Mouse (Mus musculus) liver (tissue): ENCODE measurements at regions not wholly inside any gene's neighbourhood (a gene's known extent, or its start where the extent isn't known, plus 50 kb on each side); places are given as distances from the start of the nearest gene placed in this dataset.

Source experiments
- DNase-seq: peaks from one replicate; pipeline ENCODE4 v3.0.0-alpha.2; 2020; ENCODE audit warnings: mixed read lengths

DNA sequence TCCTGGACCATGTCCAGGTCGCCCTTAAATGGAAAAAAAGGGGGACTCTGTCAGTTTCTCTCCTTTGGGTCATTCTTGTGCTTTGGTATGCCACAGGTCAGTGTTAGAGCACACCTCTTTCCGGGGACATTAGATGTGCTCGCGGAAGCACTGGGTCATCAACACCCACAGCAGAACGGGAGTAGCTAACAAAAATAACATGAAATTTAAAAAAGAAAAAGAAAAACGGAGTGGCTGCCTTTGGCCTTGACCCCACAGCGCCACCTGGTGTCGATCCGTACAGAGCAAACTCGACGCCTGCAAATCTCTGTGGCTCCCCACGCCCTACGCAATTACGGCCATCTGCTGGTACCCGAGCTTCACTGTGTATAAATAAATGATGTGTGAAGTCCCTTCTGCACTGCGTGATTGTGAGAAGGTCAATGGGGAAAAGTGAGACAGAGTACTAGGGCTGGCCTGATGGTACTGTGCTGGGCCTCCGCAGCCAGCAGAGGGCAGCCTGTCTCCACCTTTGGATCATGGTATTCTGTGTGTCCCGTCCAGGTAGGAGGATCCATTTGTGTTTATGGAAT lies 99.0 kb upstream of the Slc7a12 start:
- DNase-seq = peak; percentile 64

DNA sequence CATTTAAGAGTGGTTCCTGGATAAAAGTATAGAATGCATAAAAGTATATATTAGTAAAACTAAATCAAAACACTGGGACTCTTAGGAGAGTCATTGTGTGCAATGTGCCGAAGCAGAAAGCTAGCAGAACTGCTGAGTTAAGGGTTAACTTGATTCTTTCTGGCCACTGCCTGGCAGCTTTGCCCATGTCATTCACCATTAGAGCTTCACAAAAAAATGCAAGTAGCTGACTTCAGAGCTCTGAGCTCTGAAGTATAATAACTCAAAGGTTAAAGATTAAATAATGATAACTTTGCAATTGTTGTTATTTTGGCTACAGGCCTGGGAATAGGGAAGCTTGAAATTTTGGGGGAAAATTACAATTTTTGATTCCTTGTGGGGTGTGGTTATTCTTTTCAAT lies 89.8 kb upstream of the Slc7a12 start:
- DNase-seq = no peak

DNA sequence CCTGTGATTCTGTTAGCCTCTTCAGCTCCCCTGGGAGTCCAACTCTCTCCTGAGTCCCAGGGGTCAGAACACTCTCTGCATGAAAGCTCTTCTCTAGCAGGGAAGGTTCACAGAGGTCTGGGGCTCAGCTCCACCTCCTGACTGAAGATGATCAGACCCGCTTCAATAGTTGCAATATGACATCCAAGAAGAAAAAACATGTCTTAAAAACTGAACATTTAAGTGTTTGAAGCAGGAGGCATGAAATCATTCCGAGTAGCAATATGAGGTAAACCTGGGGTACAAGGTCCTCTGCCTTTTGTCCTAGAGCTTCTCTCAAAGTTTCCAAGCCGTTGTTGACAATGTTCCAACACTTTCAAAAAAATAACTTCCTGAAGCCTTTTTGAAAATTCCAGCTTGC lies 81.8 kb upstream of the Slc7a12 start:
- no peak for DNase-seq

DNA sequence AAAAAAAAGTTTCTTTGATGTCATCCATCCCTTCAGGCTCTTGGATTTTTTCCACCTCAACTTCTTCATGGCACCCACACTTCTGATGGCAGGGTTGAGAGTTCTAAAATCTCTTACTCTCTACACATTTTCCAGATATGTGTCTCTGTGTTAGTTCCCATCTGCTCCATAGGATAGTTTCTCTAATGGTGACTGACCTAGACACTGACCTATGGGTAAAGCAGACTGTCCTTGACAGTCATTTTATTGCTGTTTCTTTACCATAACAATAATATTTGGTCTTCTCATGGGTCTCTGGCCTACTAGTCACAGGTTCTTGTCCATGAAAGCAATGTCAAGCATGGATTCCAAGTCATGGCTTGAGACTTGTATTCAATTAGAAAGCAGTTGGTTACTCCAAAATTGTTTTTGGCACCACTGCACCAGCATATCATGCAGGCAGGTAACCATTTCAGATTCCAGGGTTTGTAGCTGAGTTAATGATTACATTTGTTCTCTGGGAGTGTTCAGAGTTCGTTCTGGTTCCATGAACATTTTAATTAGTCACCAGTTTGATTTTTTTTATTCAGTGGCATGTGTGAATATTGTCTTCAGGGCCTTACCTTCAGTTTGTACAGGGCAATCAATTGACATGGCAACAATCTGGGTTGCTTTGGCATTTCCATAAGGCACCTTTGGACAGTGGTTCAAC lies 71.9 kb upstream of the Slc7a12 start:
- no peak for DNase-seq
